Mouse (Mus musculus): Measurements from ENCODE around the gene Fhl2. TPM values are rescaled to one million over a fixed set of nuclear protein-coding genes. Genes with fewer than 3 reads are reported as not detected.

Gene Fhl2
- polyA plus RNA-seq, 2 experiments, result 19.5 to 23.1 TPM

- no peak for TF ChIP-seq POLR2A (IDR thresholded peaks at IDR 0.05; ENCODE audit: borderline replicate concordance, extremely low read depth, insufficient read depth, insufficient read length)
- no peaks in the 10 kb centered on the region for H3K27me3 ChIP-seq (ENCODE audit: control insufficient read depth, insufficient read depth, low read length)
- H3K4me1 ChIP-seq (ENCODE audit: control insufficient read depth, insufficient read depth, low read length), result no peaks in the 10 kb centered on the region
- H3K4me3 ChIP-seq (replicated peaks; ENCODE audit: low read length), result no peak overlapping the region
- no peak overlapping the region for H3K27ac ChIP-seq (replicated peaks; ENCODE audit: low read depth, low read length)
- no peak for ATAC-seq (ENCODE audit: low FRiP score, low read depth)
- H3K36me3 ChIP-seq (ENCODE audit: control insufficient read depth, insufficient read depth, low read length), result no peaks in the 10 kb centered on the region
- no peak overlapping the region for H3K9ac ChIP-seq (ENCODE audit: low read depth, low read length, severe bottlenecking)
- no peak for DNase-seq (ENCODE audit: low spot score)
- no peak overlapping the region for H3K4me2 ChIP-seq (replicated peaks; ENCODE audit: low read depth, low read length, severe bottlenecking)
- 88% methylated on average over 8 of the region's 8 CpGs for WGBS
- no peaks in the 10 kb centered on the region for H3K9me3 ChIP-seq (ENCODE audit: control insufficient read depth, low read length)
Observed at GRCm38 (mm10) chr1:43144338-43144906, 52.4 kb downstream of the Fhl2 start.

- Histone ChIP-seq H3K4me3 (replicated peaks; ENCODE audit: low read length) (no peak overlapping the region), H3K9me3 (ENCODE audit: control insufficient read depth, low read length) (no peaks in the 10 kb centered on the region), H3K4me1 (ENCODE audit: control insufficient read depth, insufficient read depth, low read length) (no peaks in the 10 kb centered on the region), H3K36me3 (ENCODE audit: control insufficient read depth, insufficient read depth, low read length) (no peaks in the 10 kb centered on the region), H3K9ac (ENCODE audit: low read depth, low read length, severe bottlenecking) (no peak overlapping the region), H3K4me2 (replicated peaks; ENCODE audit: low read depth, low read length, severe bottlenecking) (no peak overlapping the region), H3K27ac (replicated peaks; ENCODE audit: low read depth, low read length) (no peak overlapping the region), H3K27me3 (ENCODE audit: control insufficient read depth, insufficient read depth, low read length) (no peaks in the 10 kb centered on the region)
- DNase-seq (ENCODE audit: low spot score) (no peak), ATAC-seq (ENCODE audit: low FRiP score, low read depth) (no peak)
- WGBS, result 88% methylated on average over 4 of the region's 4 CpGs
- no peak for TF ChIP-seq POLR2A (IDR thresholded peaks at IDR 0.05; ENCODE audit: borderline replicate concordance, extremely low read depth, insufficient read depth, insufficient read length)
Observed at GRCm38 (mm10) chr1:43143791-43144190, 53.0 kb downstream of the Fhl2 start.

GRCm38 (mm10) chr1:43143284-43143683, 53.5 kb downstream of the Fhl2 start:
- Histone ChIP-seq H3K9ac (ENCODE audit: low read depth, low read length, severe bottlenecking) (no peak overlapping the region), H3K4me2 (replicated peaks; ENCODE audit: low read depth, low read length, severe bottlenecking) (no peak overlapping the region), H3K36me3 (ENCODE audit: control insufficient read depth, insufficient read depth, low read length) (no peaks in the 10 kb centered on the region), H3K9me3 (ENCODE audit: control insufficient read depth, low read length) (no peaks in the 10 kb centered on the region), H3K4me3 (replicated peaks; ENCODE audit: low read length) (no peak overlapping the region), H3K27ac (replicated peaks; ENCODE audit: low read depth, low read length) (no peak overlapping the region), H3K27me3 (ENCODE audit: control insufficient read depth, insufficient read depth, low read length) (no peaks in the 10 kb centered on the region), H3K4me1 (ENCODE audit: control insufficient read depth, insufficient read depth, low read length) (no peaks in the 10 kb centered on the region)
- DNase-seq (ENCODE audit: low spot score), result no peak
- TF ChIP-seq POLR2A (IDR thresholded peaks at IDR 0.05; ENCODE audit: borderline replicate concordance, extremely low read depth, insufficient read depth, insufficient read length), result no peak
- no peak for ATAC-seq (ENCODE audit: low FRiP score, low read depth)
- WGBS, result 79% methylated on average over 4 of the region's 4 CpGs

- no peak for TF ChIP-seq POLR2A (IDR thresholded peaks at IDR 0.05; ENCODE audit: borderline replicate concordance, extremely low read depth, insufficient read depth, insufficient read length)
- Histone ChIP-seq H3K36me3 (ENCODE audit: control insufficient read depth, insufficient read depth, low read length) (no peaks in the 10 kb centered on the region), H3K27ac (replicated peaks; ENCODE audit: low read depth, low read length) (no peak overlapping the region), H3K4me3 (replicated peaks; ENCODE audit: low read length) (no peak overlapping the region), H3K27me3 (ENCODE audit: control insufficient read depth, insufficient read depth, low read length) (no peaks in the 10 kb centered on the region), H3K9ac (ENCODE audit: low read depth, low read length, severe bottlenecking) (no peak overlapping the region), H3K4me2 (replicated peaks; ENCODE audit: low read depth, low read length, severe bottlenecking) (no peak overlapping the region), H3K4me1 (ENCODE audit: control insufficient read depth, insufficient read depth, low read length) (no peaks in the 10 kb centered on the region), H3K9me3 (ENCODE audit: control insufficient read depth, low read length) (no peaks in the 10 kb centered on the region)
- DNase-seq (ENCODE audit: low spot score) (no peak), ATAC-seq (ENCODE audit: low FRiP score, low read depth) (no peak)
- WGBS, result 76% methylated on average over 6 of the region's 6 CpGs
Observed at GRCm38 (mm10) chr1:43142849-43143248, 53.9 kb downstream of the Fhl2 start.

- Histone ChIP-seq H3K36me3 (ENCODE audit: control insufficient read depth, insufficient read depth, low read length) (0 out of 2 replicates have a peak, but pooled peaks cover 3% of the 10 kb centered on the region), H3K4me3 (replicated peaks; ENCODE audit: low read length) (no peak overlapping the region), H3K27ac (replicated peaks; ENCODE audit: low read depth, low read length) (no peak overlapping the region), H3K9ac (ENCODE audit: low read depth, low read length, severe bottlenecking) (no peak overlapping the region), H3K4me2 (replicated peaks; ENCODE audit: low read depth, low read length, severe bottlenecking) (no peak overlapping the region), H3K4me1 (ENCODE audit: control insufficient read depth, insufficient read depth, low read length) (no peaks in the 10 kb centered on the region), H3K9me3 (ENCODE audit: control insufficient read depth, low read length) (no peaks in the 10 kb centered on the region), H3K27me3 (ENCODE audit: control insufficient read depth, insufficient read depth, low read length) (no peaks in the 10 kb centered on the region)
- 79% methylated on average over 11 of the region's 11 CpGs for WGBS
- TF ChIP-seq POLR2A (IDR thresholded peaks at IDR 0.05; ENCODE audit: borderline replicate concordance, extremely low read depth, insufficient read depth, insufficient read length), result no peak
- no peak for ATAC-seq (ENCODE audit: low FRiP score, low read depth)
- no peak for DNase-seq (ENCODE audit: low spot score)
Observed at GRCm38 (mm10) chr1:43141555-43141961, 55.2 kb downstream of the Fhl2 start.
